ENCODE assay signal across 10 mouse cellular contexts in the genomic region with DNA sequence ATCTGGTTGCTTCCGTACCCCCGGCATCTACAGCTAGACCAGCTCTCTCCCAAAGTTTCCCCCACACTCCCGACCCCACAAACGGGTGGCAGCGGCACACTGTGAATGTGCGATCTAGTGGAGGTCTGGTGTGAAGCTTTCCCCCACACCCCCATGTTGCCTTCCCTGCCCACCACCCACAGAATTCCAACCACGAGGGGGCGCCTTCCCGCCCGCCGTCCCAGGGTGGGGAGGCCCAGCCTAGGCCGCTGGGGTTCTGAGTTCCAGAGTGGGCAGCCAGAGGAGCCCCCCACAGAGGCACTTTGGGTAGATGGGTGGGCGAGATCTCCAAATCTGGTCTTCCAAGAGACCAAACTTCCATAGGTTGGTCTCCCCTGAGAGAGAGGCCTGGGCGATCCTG. TPM values are rescaled to one million over a fixed set of nuclear protein-coding genes. Genes with fewer than 3 reads are reported as not detected.
A peak's percentile ranks its signal among the peaks of the same experiment; 100 is the strongest.
DNase-seq lines count a peak whose midpoint lies in the region; ATAC-seq and TF ChIP-seq lines count a peak whose summit lies in the region.
"Had no signal": no experiment of that assay in that cellular context is flagged by ENCODE, and none has a peak within 500 bp of the region (broad histone marks: within the 10 kb centered on the region; RNA-seq: fewer than 3 reads in every experiment).

No protein-coding gene starts in this region.

- H3K4me1 ChIP-seq in embryonic facial prominence, embryonic 10.5 days = peaks cover 66% of the 10 kb centered on the region
- H3K4me1 ChIP-seq in limb, embryonic 13.5 days = peaks cover 20% of the 10 kb centered on the region

- DNase-seq in heart, postnatal 4 days = peak; percentile 32
- no peak for DNase-seq in heart, postnatal 36 days
- no peak for DNase-seq in embryonic facial prominence, embryonic 10.5 days (ENCODE audit: low spot score)
- no peak for DNase-seq in frontal cortex, adult 2 months (ENCODE audit: extremely low spot score in 1 of 2, low spot score in 1 of 2)
- DNase-seq in left cerebral cortex, adult 11 months (ENCODE audit: low spot score) = no peak
- no peak for DNase-seq in kidney, postnatal 10 days
- DNase-seq: adrenal gland, postnatal 25 days; gastrocnemius, postnatal 10 days had no signal

- H3K27ac ChIP-seq in embryonic facial prominence, embryonic 10.5 days (replicated peaks) = 0 out of 2 replicates have a peak overlapping the region, but pooled peaks have one; percentile 40
- H3K27ac ChIP-seq in limb, embryonic 13.5 days = no peak overlapping the region

- no peak overlapping the region for H3ac ChIP-seq in C2C12 (ENCODE audit: control insufficient read depth, insufficient read length, low read depth)

- no peaks in the 10 kb centered on the region for H3K36me3 ChIP-seq in C2C12 (ENCODE audit: control insufficient read depth, insufficient read depth)
- H3K36me3 ChIP-seq in embryonic facial prominence, embryonic 10.5 days (replicated peaks) = no peaks in the 10 kb centered on the region
- H3K36me3 ChIP-seq in limb, embryonic 13.5 days = no peaks in the 10 kb centered on the region

- H3K4me3 ChIP-seq in C2C12 (ENCODE audit: insufficient read depth, poor library complexity, severe bottlenecking) = no peak overlapping the region
- peak overlapping the region; percentile 49 for H3K4me3 ChIP-seq in embryonic facial prominence, embryonic 10.5 days
- H3K4me3 ChIP-seq in limb, embryonic 13.5 days = peak overlapping the region; percentile 39

- peak; percentile 8 for TF ChIP-seq CTCF in C2C12 (IDR thresholded peaks at IDR 0.05; ENCODE audit: control insufficient read depth, insufficient read depth, insufficient read length)

- peak overlapping the region; percentile 57 for H3K4me2 ChIP-seq in limb, embryonic 13.5 days (replicated peaks)

- H3K9me3 ChIP-seq in embryonic facial prominence, embryonic 10.5 days = no peaks in the 10 kb centered on the region
- H3K9me3 ChIP-seq in limb, embryonic 13.5 days = no peaks in the 10 kb centered on the region

- 33% methylated on average over 14 of the region's 14 CpGs for WGBS in embryonic facial prominence, embryonic 10.5 days
- 41% methylated on average over 14 of the region's 14 CpGs for WGBS in limb, embryonic 13.5 days

- intact Hi-C loops in heart, postnatal 36 days (cut with DNase I) = no loop called here

- H3K9ac ChIP-seq in limb, embryonic 13.5 days = peak overlapping the region; percentile 59; the same call in 1 of the 2 replicates

- peaks cover 95% of the 10 kb centered on the region for H3K27me3 ChIP-seq in C2C12 (ENCODE audit: control insufficient read depth, insufficient read depth, insufficient read length)
- peaks cover 87% of the 10 kb centered on the region for H3K27me3 ChIP-seq in embryonic facial prominence, embryonic 10.5 days (replicated peaks; ENCODE audit: low read depth, poor library complexity, severe bottlenecking)
- H3K27me3 ChIP-seq in limb, embryonic 13.5 days = peaks cover 94% of the 10 kb centered on the region

- ATAC-seq in limb, embryonic 13.5 days (ENCODE audit: low FRiP score, low read depth) = no peak

- no peaks in the 10 kb centered on the region for H3K79me2 ChIP-seq in C2C12 (ENCODE audit: control insufficient read depth, insufficient read depth)

- no peaks in the 10 kb centered on the region for H3K79me3 ChIP-seq in C2C12 (ENCODE audit: low read depth)

TF ChIP-seq in C2C12, 6 proteins besides CTCF, POLR2A, EP300 and RAD21:
- TF ChIP-seq FOSL1 (IDR thresholded peaks at IDR 0.05; ENCODE audit: insufficient read depth, low read length, poor library complexity, severe bottlenecking) = no peak
- TF ChIP-seq MAX (IDR thresholded peaks at IDR 0.05) = no peak
- no peak for TF ChIP-seq USF1 (IDR thresholded peaks at IDR 0.05; ENCODE audit: low read depth)
- TF ChIP-seq CEBPB (IDR thresholded peaks at IDR 0.05; ENCODE audit: low read depth) = no peak
- TF ChIP-seq MYOD1 (IDR thresholded peaks at IDR 0.05; ENCODE audit: control insufficient read depth, insufficient read length, low read depth) = no peak
- TF ChIP-seq MYOG (IDR thresholded peaks at IDR 0.05; ENCODE audit: control insufficient read depth, extremely low read depth, insufficient read length) = no peak

RNA-seq across cellular contexts. Expression of gene Sox10, which starts 2.2 kb away (rescaled TPM):
- under 1 TPM; 0.55 to 0.90 TPM for total RNA-seq in heart, postnatal 4 days (2021)
- 1 to 10 TPM; 1.4 to 1.6 TPM for total RNA-seq in heart, postnatal 36 days (2021)
- not detected for polyA plus RNA-seq in C2C12 (2012; fragmentation: generic; extraction: Trizol)
- 11.4 and 12.9 TPM in 2 replicates for polyA plus RNA-seq in embryonic facial prominence, embryonic 10.5 days (2016; fragmentation: Nextera tagmentation; extraction: Ambion mirVana)
- polyA plus RNA-seq in limb, embryonic 13.5 days (2015; fragmentation: Nextera tagmentation; extraction: Ambion mirVana) = 5.9 and 6.3 TPM in 2 replicates
- 55.2 and 61.4 TPM in 2 replicates for polyA plus RNA-seq in frontal cortex, adult 2 months (2012; rRNA removed)

RNA-seq across cellular contexts. Expression of gene 1700088E04Rik, which starts 21.8 kb away (rescaled TPM):
- total RNA-seq in heart, postnatal 4 days (2021) = 1 to 10 TPM; 1.2 to 2.1 TPM
- total RNA-seq in heart, postnatal 36 days (2021) = 1 to 10 TPM; 1.3 to 2.8 TPM
- 5.6 TPM for polyA plus RNA-seq in C2C12 (2012; fragmentation: generic; extraction: Trizol)
- polyA plus RNA-seq in embryonic facial prominence, embryonic 10.5 days (2016; fragmentation: Nextera tagmentation; extraction: Ambion mirVana) = 8.0 and 8.2 TPM in 2 replicates
- 5.6 and 7.5 TPM in 2 replicates for polyA plus RNA-seq in limb, embryonic 13.5 days (2015; fragmentation: Nextera tagmentation; extraction: Ambion mirVana)
- polyA plus RNA-seq in frontal cortex, adult 2 months (2012; rRNA removed) = 15.0 and 18.6 TPM in 2 replicates

RNA-seq across cellular contexts. Expression of gene Polr2f, which starts 22.0 kb away (rescaled TPM):
- total RNA-seq in heart, postnatal 4 days (2021) = 100 to 1,000 TPM; 126 to 139 TPM
- 100 to 1,000 TPM; 132 to 146 TPM for total RNA-seq in heart, postnatal 36 days (2021)
- 436 TPM for polyA plus RNA-seq in C2C12 (2012; fragmentation: generic; extraction: Trizol)
- 414 and 440 TPM in 2 replicates for polyA plus RNA-seq in embryonic facial prominence, embryonic 10.5 days (2016; fragmentation: Nextera tagmentation; extraction: Ambion mirVana)
- polyA plus RNA-seq in limb, embryonic 13.5 days (2015; fragmentation: Nextera tagmentation; extraction: Ambion mirVana) = 293 and 294 TPM in 2 replicates
- 159 and 176 TPM in 2 replicates for polyA plus RNA-seq in frontal cortex, adult 2 months (2012; rRNA removed)

RNA-seq across cellular contexts. Expression of gene Micall1, which starts 54.1 kb away (rescaled TPM):
- total RNA-seq in heart, postnatal 4 days (2021) = 100 to 1,000 TPM in 1 of 2 experiments, 10 to 100 TPM in 1; 92.8 to 101 TPM
- total RNA-seq in heart, postnatal 36 days (2021) = 10 to 100 TPM; 39.0 to 50.1 TPM
- polyA plus RNA-seq in C2C12 (2012; fragmentation: generic; extraction: Trizol) = 12.7 TPM
- 7.3 and 7.4 TPM in 2 replicates for polyA plus RNA-seq in embryonic facial prominence, embryonic 10.5 days (2016; fragmentation: Nextera tagmentation; extraction: Ambion mirVana)
- polyA plus RNA-seq in limb, embryonic 13.5 days (2015; fragmentation: Nextera tagmentation; extraction: Ambion mirVana) = 8.9 and 10.6 TPM in 2 replicates
- polyA plus RNA-seq in frontal cortex, adult 2 months (2012; rRNA removed) = 22.2 and 23.8 TPM in 2 replicates
